Mouse (Mus musculus) cortical plate, adult 2 months (tissue): ENCODE results near the gene Dnah17.

Experiments used
- CTCF ChIP-seq: fragments of 200-500 bp; IDR thresholded peaks from 2 replicates; pipeline ENCODE4 v1.5.1; 2011; ENCODE audit warnings: mild to moderate bottlenecking, control low read depth, low read length; ENCODE audit not compliant: insufficient read depth; ENCODE audit errors: extremely low read depth
- POLR2A ChIP-seq: fragments of 200-500 bp; IDR thresholded peaks from 2 replicates; pipeline ENCODE4 v1.6.1; 2011; ENCODE audit warnings: mild to moderate bottlenecking, low read length, control low read depth; ENCODE audit not compliant: insufficient read depth; ENCODE audit errors: extremely low read depth

GRCm38 (mm10) chr11:117983770-117984169 is 146.7 kb downstream of the Dnah17 start:
- TF ChIP-seq POLR2A: no peak
- no peak for TF ChIP-seq CTCF
